Mouse (Mus musculus): Measurements from ENCODE around the gene Fam136a.
A peak's percentile ranks its signal among the peaks of the same experiment; 100 is the strongest.
"Not testable (repeated sequence)": the region's sequence is repeated elsewhere in the genome, so short reads cannot be mapped to it uniquely, and the experiment has no call there.

The Fam136a gene

DNA sequence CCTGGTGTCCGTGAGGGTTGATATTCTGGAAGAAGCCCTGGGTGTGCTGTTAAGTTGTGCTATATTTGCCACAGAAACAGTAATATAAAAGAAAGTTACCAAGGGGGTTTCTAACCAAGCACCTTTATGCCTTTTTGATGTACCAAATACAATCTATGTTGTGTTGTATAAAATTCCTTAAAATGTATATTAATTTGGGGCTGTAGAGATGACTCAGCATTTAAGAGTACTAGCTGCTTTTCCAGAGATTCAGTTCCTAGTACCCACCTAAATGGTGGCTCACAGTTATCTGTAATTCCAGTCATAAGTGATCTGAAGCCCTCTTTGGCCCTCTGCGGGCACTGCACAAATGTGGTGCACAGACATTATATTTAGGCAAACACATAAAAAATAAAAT lies 1.4 kb downstream of the Fam136a start:
- DNase-seq (ENCODE audit: low spot score): no peak

DNA sequence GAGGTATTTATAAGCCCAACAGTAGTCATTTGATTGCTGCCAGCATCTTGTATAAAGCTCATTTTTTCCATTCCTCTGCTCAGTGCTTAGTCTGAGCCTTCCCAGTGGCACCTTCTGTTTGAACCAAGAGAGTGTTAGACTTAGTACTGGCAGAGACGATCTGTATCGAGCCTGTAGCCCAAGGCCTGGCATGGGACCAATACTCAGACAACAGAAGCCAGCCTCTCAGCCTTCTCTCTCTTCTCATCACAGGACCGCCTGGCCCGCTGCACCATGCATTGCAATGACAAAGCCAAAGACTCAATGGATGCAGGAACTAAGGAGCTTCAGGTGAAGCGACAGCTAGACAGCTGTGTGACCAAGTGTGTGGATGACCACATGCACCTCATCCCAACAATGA lies 3.0 kb downstream of the Fam136a start:
- no peak for DNase-seq (ENCODE audit: low spot score)

DNA sequence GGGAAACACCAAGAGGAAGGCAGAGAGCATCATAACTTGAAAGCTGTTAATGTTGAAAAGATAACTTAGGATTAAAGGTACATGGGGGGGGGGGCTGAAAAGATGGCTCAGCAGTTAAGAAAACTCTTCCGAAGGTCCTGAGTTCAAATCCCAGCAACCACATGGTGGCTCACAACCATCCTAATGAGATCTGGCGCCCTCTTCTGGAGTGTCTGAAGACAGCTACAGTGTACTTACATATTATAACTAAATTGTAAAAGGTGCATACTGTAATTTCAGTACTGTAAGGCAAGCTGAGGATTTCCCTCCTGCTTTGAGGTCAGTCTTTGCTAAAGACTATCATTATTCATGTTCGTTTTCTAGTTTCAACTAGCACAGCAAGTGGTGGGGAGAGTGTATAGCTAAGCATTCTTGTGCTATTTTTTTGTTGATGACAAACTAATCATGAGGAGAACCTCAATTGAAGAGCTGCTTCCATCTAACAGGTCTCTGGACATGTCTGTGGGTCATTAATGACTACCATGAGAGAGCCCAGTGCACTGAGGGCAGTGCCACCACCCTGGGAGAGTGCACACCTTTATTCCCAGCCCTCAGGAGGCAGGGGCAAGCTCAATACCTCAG lies 4.8 kb downstream of the Fam136a start:
- DNase-seq (ENCODE audit: low spot score): no peak

DNA sequence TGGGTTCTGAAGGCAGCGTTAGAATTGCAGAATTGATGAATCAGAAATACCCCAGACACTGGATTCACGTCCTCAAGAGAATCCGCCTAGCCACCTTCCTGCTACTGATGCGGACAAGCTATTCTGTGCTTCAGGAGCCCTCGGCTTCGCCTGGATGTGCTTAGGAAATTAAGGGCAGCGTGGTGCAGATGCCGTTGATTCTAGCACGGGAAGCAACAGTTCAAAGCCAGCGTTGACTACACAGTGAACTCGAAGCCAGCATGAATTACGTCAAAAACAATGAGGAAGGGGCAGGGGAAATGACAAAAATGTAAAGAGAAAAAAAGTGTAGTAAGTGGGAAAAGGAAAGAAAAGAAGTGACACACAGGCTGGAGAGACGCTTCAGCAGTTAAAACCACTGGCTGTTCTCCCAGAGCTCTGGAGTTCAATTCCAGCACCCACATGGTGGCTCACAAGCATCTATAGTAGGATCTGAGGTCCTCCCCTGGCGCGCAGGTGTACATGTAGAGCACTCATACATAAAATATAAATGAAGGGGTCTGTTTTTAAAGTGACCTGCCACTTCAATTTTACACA lies 5.4 kb downstream of the Fam136a start, which contains the start of gene Snrpg:
Gene Snrpg, plus strand, starts transcription at position 541 of the 576 bp plus-strand sequence.
- DNase-seq (ENCODE audit: low spot score): no peak

DNA sequence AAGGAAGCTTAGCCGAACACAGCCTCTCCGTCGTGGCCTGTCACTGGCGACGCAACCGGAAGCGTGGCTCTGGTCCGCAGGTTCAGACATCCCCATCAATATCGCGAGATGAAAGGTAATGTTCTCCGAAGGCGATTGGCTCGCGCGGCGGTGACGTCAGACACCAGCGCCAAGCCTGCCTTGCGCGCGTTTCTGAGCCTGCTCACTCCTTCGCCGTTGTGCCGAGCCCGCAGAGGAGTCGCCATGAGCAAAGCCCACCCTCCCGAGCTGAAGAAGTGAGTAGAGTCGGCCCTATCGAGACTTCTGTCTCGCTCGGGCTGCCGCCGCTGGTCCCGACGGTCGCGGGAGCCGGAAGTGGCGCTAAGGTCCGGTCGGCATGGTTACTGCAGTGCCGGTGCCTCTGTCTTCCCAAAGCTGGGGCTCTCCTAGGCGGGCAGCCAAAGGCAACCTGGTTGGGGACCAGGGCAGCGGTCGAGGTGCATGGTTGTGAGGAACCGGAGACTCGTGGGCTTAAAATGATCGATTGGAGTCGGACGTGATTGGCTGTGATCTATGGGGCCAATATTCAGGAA lies 6.0 kb downstream of the Fam136a start:
- DNase-seq (ENCODE audit: low spot score): peak; percentile 95

DNA sequence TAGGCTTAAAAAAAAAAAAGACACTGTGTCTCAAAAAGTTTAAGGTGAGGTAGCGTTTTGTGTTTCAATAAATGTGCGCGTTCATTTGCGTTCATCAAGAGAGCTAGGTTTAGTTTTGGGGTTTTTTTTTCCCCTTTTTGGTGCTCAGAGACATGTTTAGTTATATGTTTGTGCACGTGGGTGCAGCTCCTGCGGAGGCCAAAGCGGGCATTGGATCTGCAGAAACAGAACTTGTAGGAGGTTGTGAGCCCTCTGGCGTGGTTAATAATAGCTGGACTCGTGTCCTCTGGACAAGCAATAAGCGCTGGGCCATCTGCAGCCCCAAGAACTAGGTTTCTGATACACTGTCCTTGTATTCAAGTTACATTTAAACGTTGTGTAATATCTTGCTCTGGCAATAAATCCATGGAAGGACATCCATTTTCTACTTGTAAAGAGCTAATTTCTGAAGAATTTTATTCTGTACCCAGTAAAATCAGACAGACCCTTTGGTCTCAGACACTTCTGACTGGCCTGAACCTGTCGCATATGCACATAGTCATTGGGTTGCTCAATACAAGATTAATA lies 6.6 kb downstream of the Fam136a start:
- DNase-seq (ENCODE audit: low spot score): no peak

DNA sequence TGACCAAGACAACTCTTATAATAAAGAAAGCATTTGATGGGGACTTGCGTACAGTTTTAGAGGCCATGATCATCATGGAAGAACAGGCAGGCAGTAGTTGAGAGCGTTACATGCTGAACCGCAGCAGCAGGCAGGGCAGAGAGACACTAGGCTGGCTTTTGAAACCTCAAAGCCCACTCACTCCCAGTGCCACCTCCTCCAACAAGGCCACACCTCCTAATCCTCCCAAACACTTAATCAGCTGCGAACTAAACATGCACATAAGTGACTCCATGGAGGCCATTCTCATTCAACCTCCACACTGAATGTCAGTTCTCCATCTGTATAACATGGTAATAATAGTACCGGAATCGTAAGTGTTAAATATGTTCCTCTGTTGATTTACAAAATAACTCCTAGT lies 8.1 kb downstream of the Fam136a start:
- DNase-seq (ENCODE audit: low spot score): no peak

DNA sequence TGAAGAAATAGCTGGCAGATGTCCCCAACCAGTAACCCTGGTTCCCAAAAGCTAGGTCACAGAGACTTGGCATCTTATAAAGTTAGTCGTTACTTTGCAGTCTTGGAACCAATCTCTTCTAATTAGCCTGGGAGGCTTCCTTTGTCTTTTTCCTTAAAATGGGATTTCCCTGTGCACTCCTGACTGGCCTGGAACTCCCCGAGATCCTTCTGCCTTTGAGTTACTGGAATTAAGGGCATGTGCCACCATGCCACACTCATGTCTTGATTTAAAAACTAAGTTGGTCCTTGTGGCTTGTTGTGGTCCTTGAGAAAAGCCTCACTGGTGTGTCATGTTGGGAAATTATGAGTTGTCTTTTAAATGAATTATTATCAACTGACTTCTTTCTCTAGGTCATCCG lies 12.9 kb downstream of the Fam136a start:
- DNase-seq (ENCODE audit: low spot score): no peak

DNA sequence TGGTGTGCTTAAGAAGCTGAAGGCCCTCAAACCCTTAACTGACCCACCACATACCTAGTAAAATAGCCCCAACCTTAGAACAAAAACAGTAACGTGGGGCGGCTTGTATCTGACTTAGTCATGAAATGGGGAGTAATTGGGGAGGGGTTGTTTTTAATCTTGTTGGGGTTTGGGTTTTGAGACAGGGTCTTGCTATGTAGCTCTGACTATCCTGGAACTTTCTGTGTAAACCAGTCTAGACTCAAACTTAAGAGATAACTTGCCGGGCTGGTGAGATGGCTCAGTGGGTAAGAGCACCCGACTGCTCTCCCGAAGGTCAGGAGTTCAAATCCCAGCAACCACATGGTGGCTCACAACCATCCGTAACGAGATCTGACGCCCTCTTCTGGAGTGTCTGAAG lies 14.7 kb downstream of the Fam136a start:
- not testable (repeated sequence) for DNase-seq (ENCODE audit: low spot score)

DNA sequence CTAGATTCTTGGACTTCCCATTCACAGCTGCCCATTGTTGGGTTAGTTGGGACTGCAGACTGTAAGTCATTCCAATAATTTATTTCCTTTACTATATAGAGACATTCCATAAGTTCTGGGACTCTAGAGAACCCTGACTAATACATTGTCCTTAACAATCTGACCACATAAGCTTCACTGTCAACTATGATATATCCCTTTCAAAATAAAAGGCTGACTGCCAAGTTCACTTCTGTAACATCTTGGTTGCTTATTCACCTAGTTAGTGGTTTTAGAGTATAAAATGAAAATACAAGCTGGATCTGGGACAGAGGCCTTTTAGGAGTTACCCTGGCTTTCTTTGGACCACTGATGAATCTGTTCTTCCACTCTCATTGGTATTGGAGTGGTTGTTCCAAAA lies 17.1 kb downstream of the Fam136a start:
- no peak for DNase-seq (ENCODE audit: low spot score)

DNA sequence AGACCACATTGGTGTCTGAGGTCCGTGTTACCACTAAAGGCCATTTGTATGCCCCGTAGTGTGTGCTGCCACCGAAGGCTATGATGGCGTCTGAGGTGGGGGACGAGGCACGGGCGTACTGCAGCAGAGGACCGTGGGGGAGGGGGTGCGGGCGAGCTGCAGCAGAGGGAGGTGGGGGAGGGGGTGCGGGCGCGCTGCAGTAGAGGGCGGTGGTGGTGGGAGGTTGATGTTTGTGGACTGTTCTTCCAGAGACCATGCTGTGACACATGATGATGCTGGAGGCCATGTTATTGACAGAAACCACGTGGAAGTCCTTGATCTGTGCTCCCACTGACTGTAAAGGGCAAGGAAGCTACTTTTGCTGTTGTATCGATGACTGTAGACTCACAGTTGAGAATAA lies 17.9 kb downstream of the Fam136a start:
- DNase-seq (ENCODE audit: low spot score): no peak

DNA sequence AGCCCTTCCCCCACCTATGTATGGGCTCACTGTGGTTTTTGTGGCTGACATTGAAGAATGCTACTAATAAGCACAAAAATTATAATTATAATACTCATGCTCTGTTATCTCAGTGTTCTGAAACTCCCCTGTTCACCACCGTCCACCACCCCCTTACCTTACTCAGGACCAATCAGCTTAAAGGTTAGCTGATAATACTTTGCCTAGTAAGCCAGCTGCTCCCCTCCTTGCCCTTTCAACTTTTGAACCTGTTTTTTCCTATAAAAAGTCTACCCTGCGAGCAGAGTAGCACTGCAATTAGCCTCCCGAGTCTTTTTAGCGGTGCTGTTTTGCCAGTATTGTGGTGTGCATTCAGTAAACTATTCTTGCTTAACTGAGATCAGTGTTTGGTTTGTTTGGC lies 19.2 kb downstream of the Fam136a start:
- DNase-seq (ENCODE audit: low spot score): no peak

DNA sequence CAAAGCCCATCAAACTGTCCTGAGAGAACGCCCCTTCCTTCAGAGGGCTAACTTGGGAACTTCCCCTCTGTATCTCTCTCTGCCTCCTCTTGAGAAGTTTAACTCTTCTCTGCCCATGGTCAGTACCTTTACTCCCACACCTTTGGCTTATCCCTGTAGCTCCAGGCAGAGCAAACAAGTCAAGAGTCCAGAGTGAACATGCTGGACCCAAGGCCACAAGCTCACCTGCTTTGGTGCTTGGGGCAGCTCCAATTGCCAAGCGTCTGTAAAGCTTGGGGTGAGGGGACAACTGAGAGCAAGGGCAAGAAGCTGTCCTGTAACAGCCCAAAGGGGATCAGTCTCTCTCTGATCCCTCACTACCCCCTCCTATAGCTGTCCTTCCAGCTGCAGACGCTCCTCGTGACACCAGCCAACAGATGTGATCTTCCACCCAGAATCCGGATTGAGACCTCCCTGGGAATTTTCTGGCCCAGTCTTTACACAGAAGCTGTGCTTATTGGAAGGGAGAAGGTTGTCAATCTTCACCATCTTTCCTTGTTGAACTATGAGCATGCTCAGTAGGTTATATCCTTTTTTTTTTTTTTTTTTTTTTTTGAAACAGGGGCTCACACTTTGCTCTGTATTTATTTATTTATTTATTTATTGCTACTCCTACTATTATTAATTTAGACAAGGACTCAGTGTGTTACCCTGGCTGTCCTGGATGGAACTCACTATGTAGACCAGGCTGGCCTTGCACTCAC lies 20.1 kb downstream of the Fam136a start:
- DNase-seq (ENCODE audit: low spot score): no peak

DNA sequence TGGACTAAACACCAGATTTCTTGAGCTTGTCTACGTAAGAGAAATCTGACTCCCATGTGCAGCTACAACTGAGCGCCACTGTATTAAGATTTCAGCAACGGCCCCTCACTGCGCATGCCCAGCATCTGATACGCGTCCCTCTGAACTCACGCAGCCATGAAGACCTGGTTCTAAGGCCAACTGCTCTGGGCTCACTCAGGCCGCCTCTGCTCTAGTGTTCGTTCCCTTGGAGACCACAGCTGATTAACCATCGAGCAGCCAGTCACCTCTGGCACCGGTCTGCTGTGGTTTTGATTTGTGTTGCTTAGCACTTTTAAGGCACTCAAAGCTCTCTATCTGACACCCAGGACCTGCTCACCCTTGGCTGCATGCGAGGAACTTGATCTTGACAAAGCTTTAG lies 21.9 kb downstream of the Fam136a start:
- no peak for DNase-seq (ENCODE audit: low spot score)

DNA sequence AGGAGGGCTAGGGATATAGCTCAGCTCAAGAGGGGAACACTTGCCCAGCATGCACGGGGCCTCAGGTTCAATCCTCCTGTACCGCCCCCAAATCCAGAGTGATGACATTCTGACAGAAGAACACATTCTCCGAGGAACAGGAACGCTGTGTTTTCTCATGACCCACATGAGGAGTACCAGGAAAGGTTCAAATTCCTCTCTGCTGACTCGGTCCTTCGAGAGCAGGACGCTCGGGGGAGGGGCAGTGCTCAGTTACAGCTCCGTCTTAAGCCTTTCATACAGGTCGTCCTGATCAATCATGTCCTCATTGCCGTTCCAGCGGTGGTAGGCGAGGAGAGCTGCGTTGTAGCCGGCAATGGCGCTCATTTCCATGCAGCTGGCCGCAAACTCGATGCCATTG lies 23.0 kb downstream of the Fam136a start:
- DNase-seq (ENCODE audit: low spot score): no peak

DNA sequence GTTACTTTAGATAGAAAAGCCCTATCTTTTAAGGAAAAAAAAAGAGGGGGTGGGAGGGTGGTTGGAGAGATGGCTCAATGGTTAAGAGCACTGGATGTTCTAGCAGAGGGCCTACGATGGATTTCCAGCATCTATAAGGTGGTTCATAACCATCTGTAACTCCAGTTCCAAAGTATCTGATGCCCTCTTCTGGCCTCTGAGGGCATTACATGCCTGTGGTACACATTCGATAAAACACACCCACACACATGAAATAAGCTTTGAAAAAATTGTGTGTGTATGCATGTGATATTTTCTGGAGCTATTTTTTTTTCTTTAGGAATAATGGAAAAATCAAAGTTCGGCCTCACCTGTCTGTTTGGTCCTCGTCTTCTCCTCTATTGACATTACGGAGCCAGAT lies 25.9 kb downstream of the Fam136a start:
- DNase-seq (ENCODE audit: low spot score): peak; percentile 7

DNA sequence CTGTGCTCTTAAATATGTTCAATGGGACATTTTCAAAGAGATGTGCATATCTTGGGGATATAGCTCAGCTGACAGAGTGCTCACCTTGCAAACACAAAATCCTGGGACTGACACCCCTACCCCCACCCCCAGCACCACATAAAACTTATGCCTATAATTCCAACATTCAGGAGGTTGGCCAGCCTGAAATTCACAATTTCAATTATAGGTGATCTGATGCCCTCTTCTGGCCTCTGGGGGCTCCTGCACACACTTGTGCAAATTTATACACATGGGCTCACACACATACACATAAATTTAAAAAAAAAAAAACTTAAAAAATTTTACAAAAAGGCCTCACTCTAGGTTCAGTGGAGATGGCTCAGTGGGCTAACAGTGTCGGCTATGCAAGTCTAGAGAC lies 27.7 kb downstream of the Fam136a start:
- no peak for DNase-seq (ENCODE audit: low spot score)

DNA sequence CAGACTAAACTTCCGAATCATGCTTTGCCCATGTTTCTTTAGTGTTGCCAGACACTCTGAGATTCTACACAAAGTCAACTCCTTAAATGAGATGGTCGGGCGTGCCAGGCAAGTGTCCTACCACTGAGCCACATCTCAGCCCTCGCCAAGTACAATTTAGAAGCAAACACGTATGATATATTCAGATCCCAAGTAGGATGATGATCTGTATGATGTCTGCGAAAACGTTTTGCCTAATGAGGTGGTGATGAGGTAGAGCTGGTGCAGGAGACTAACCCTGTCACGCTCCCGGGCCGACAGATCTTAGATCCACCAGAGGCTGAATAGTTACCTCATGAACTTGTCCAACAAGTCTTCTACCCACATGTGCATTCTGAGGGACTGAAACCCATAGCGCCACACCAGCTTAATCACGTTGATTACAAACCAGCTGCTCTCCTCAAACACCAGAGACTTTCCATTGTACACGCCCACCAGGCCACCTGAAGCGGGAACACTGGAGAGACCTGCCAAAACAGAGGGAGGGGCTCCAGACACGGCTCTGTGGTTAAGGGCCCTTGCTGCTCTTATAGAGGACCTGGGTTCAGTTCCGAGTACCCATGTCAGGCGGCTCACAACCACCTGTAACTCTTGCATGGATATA lies 28.8 kb downstream of the Fam136a start:
- peak; percentile 10 for DNase-seq (ENCODE audit: low spot score)

DNA sequence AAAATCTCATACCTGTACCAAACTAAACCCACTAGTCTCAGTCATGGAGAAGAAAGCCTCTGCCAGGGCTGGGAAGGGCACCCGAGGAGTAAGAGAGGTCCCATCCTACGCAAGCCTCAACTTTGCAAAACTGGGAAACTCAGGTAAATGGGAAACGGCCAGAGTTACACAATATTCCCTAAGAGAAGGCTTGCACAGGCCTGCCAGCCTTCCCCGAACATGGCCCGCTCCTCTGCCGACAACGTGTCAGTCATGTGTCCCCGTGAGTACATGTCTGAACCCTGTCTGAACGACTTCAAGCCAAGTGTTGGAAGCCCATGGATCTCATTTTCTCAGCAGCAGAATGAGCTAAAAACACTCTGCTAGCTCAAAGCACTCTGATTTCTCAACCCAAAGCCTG lies 29.6 kb downstream of the Fam136a start:
- DNase-seq (ENCODE audit: low spot score): peak; percentile 33

DNA sequence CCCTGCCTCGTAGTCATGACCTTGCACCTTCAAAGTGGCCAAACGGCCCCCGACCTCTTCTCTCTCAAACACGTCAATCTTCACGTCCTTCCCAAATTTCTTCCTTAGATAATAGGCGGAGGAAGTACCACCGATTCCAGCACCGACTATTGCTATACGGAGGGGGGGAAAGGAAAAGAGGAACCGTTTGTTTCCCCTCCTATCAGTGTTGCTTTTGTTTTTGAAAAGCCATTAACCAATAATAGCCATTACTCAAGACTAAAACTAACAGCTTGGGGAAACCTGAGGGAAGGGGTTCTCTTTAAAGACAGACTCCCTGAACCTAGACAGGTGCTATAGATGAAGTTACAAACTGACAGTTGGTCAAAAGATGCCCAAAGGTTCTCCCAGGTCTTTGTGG lies 30.5 kb downstream of the Fam136a start:
- DNase-seq (ENCODE audit: low spot score): no peak

DNA sequence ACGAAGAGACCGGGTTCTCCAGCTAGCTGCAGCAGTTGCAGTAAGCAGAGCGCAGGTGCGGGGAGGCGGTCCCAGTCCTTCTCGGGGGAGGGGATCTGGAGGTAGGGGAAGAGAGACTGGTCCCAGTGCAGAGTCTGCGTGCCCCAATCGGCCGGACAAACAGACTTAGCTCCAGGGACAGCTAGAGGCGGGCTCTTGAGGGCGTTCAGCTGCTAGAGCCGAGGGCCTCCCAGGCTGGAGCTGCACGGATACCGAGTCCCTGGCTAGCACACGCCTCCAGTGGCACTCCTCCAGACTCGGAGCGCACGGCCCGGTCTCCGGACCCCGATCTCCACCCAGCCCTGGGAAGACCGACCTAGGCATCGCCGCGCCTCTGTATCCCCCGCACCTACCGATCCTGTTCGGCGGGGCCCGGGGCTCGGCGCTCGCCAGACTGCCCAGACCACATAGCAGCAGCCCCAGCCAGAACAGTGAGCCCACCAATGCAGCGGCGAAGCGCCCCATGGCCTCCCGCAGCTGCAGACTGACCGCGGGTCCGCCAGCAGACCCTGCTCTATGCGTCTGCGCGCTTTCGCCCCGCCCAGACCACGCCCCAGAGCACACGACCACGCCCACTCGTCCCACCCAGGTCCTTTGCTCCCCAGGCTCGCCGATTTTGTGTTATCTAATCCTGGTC lies 31.3 kb downstream of the Fam136a start, which contains the start of gene Pcyox1:
Gene Pcyox1, minus strand, starts transcription at position 574 of the 676 bp plus-strand sequence.
- peak; percentile 90 for DNase-seq (ENCODE audit: low spot score)

Data from urinary bladder, postnatal 14 days (tissue).